Mouse (Mus musculus) liver, postnatal 0 days (tissue): Measurements from ENCODE around the gene C530025M09Rik. TPM values are rescaled to one million over a fixed set of nuclear protein-coding genes. Genes with fewer than 3 reads are reported as not detected.

Experiments
- ATAC-seq: fragments of 200-750 bp; cut with Nextera tagmentation; 2 replicates; pipeline ENCODE4 v1.8.0; 2017; ENCODE audit warnings: mild to moderate bottlenecking, moderate library complexity
- DNase-seq: peaks from one replicate; pipeline ENCODE4 v3.0.0-alpha.2; 2016
- H3K27ac ChIP-seq: fragments of 300-500 bp; sonication (generic); 2 replicates; pipeline ENCODE4 v1.5.1; 2014; ENCODE audit warnings: antibody characterized with exemption, moderate library complexity, mild to moderate bottlenecking, low read depth
- H3K27me3 ChIP-seq: fragments of 300-500 bp; sonication (generic); 2 replicates; pipeline ENCODE4 v1.6.1; 2014; ENCODE audit warnings: low read length, control low read depth, mixed read lengths; ENCODE audit not compliant: insufficient read depth
- H3K36me3 ChIP-seq: fragments of 300-500 bp; sonication (generic); replicated peaks from 2 replicates; pipeline ENCODE4 v1.6.1; 2014; ENCODE audit warnings: mild to moderate bottlenecking, control low read depth, low read length, moderate library complexity, mixed read lengths; ENCODE audit not compliant: insufficient read depth
- H3K4me1 ChIP-seq: fragments of 300-500 bp; sonication (generic); 2 replicates; pipeline ENCODE4 v1.6.1; 2014; ENCODE audit warnings: antibody characterized with exemption, mild to moderate bottlenecking, control low read depth; ENCODE audit not compliant: insufficient read depth
- H3K4me2 ChIP-seq: fragments of 300-500 bp; sonication (generic); 2 replicates; pipeline ENCODE4 v1.6.1; 2014; ENCODE audit warnings: low read depth, mild to moderate bottlenecking, low read length, moderate library complexity, mixed read lengths
- H3K4me3 ChIP-seq: fragments of 300-500 bp; sonication (generic); 2 replicates; pipeline ENCODE4 v1.5.1; 2014; ENCODE audit warnings: low read depth, low read length
- H3K9ac ChIP-seq: fragments of 300-500 bp; sonication (generic); replicated peaks from 2 replicates; pipeline ENCODE4 v1.6.1; 2014; ENCODE audit warnings: mild to moderate bottlenecking, moderate library complexity
- H3K9me3 ChIP-seq: fragments of 300-500 bp; sonication (generic); 2 replicates; pipeline ENCODE4 v1.6.1; 2016; ENCODE audit warnings: mild to moderate bottlenecking, control low read depth, low read length, mixed read lengths
- CTCF ChIP-seq: sonication (generic); IDR thresholded peaks from 2 replicates; pipeline ENCODE4 v1.5.1; 2016; ENCODE audit warnings: antibody characterized with exemption, low read depth
- EP300 ChIP-seq: IDR thresholded peaks from 2 replicates; pipeline ENCODE4 v1.6.1; 2016; ENCODE audit warnings: antibody characterized with exemption, low read depth, mild to moderate bottlenecking
- WGBS: fragments of 180-500 bp; shearing (Covaris S2); extraction: QIAGEN DNeasy Blood & Tissue Kit; methylation state at CpG from one replicate; pipeline ENCODE4 v1.1.7; 2014; ENCODE audit not compliant: insufficient replicate concordance; 5-methylcytosine and 5-hydroxymethylcytosine counted together
- polyA plus RNA-seq: library from polyadenylated mRNA; unstranded; fragments of >200 nt; fragmentation: Nextera tagmentation; extraction: Ambion mirVana; gene quantifications from 2 replicates; pipeline ENCODE4 v1.2.1, GENCODE M21; 2015

Gene C530025M09Rik
- polyA plus RNA-seq = not detected in 2 replicates

GRCm38 (mm10) chr2:149830536-149831458 lies at the start of gene C530025M09Rik:
Gene C530025M09Rik (minus strand): TSS chr2:149831213.
- WGBS = 2% methylated on average over 59 of the region's 82 CpGs
- Histone ChIP-seq H3K9me3 (no peaks in the 10 kb centered on the region), H3K4me2 (peak within 1 kb of the TSS; percentile 40), H3K9ac (no peak within 1 kb of the TSS), H3K27me3 (peaks cover 38% of the 10 kb centered on the region), H3K4me1 (no peaks in the 10 kb centered on the region), H3K4me3 (peak within 1 kb of the TSS; percentile 10; the same call in 1 of the 2 replicates), H3K27ac (no peak within 1 kb of the TSS), H3K36me3 (no peaks in the 10 kb centered on the region)
- DNase-seq (peak; percentile 18), ATAC-seq (no peak)
- TF ChIP-seq CTCF = no peak
- TF ChIP-seq EP300 = no peak

GRCm38 (mm10) chr2:149877954-149878353 lies 46.9 kb upstream of the C530025M09Rik start:
- Histone ChIP-seq H3K4me1 (no peaks in the 10 kb centered on the region), H3K4me2 (no peak overlapping the region), H3K9ac (no peak overlapping the region), H3K36me3 (no peaks in the 10 kb centered on the region), H3K27me3 (no peaks in the 10 kb centered on the region), H3K9me3 (no peaks in the 10 kb centered on the region), H3K4me3 (no peak overlapping the region), H3K27ac (no peak overlapping the region)
- 38% methylated on average over 2 of the region's 2 CpGs for WGBS
- DNase-seq (no peak), ATAC-seq (no peak)
- TF ChIP-seq CTCF (no peak), EP300 (no peak)

GRCm38 (mm10) chr2:149873346-149873745 lies 42.3 kb upstream of the C530025M09Rik start:
- H3K27ac ChIP-seq = no peak overlapping the region
- ATAC-seq = no peak

GRCm38 (mm10) chr2:149872496-149872895 lies 41.5 kb upstream of the C530025M09Rik start:
- TF ChIP-seq EP300 = no peak
- TF ChIP-seq CTCF = no peak
- H3K27ac ChIP-seq = no peak overlapping the region
- H3K4me1 ChIP-seq = no peaks in the 10 kb centered on the region
- no peak overlapping the region for H3K9ac ChIP-seq
- no peaks in the 10 kb centered on the region for H3K9me3 ChIP-seq
- ATAC-seq (no peak), DNase-seq (no peak)
- no peak overlapping the region for H3K4me2 ChIP-seq
- H3K27me3 ChIP-seq = no peaks in the 10 kb centered on the region
- no peaks in the 10 kb centered on the region for H3K36me3 ChIP-seq
- no peak overlapping the region for H3K4me3 ChIP-seq
- WGBS = 76% methylated on average over 4 of the region's 4 CpGs

More at GRCm38 (mm10) chr2:149873346-149873745, 42.3 kb upstream of the C530025M09Rik start:
- 62% methylated on average over 3 of the region's 3 CpGs for WGBS
- Histone ChIP-seq H3K27me3 (no peaks in the 10 kb centered on the region), H3K9me3 (no peaks in the 10 kb centered on the region), H3K4me3 (no peak overlapping the region), H3K4me1 (no peaks in the 10 kb centered on the region), H3K4me2 (no peak overlapping the region), H3K9ac (no peak overlapping the region), H3K36me3 (no peaks in the 10 kb centered on the region)
- DNase-seq = no peak
- TF ChIP-seq CTCF = no peak
- no peak for TF ChIP-seq EP300

GRCm38 (mm10) chr2:149870496-149870895 lies 39.5 kb upstream of the C530025M09Rik start:
- no peaks in the 10 kb centered on the region for H3K36me3 ChIP-seq
- TF ChIP-seq EP300 = no peak
- TF ChIP-seq CTCF = no peak
- H3K4me1 ChIP-seq = no peaks in the 10 kb centered on the region
- WGBS = 71% methylated on average over 2 of the region's 2 CpGs
- H3K27ac ChIP-seq = no peak overlapping the region
- no peaks in the 10 kb centered on the region for H3K9me3 ChIP-seq
- no peak overlapping the region for H3K4me2 ChIP-seq
- DNase-seq (no peak), ATAC-seq (no peak)
- no peak overlapping the region for H3K9ac ChIP-seq
- no peak overlapping the region for H3K4me3 ChIP-seq
- no peaks in the 10 kb centered on the region for H3K27me3 ChIP-seq

- Histone ChIP-seq H3K36me3 (no peaks in the 10 kb centered on the region), H3K9ac (no peak overlapping the region), H3K4me2 (no peak overlapping the region), H3K27me3 (no peaks in the 10 kb centered on the region), H3K4me3 (no peak overlapping the region), H3K9me3 (no peaks in the 10 kb centered on the region), H3K4me1 (no peaks in the 10 kb centered on the region), H3K27ac (no peak overlapping the region)
- WGBS = 72% methylated on average over 5 of the region's 5 CpGs
- DNase-seq (no peak), ATAC-seq (no peak)
- TF ChIP-seq CTCF (no peak), EP300 (no peak)
Observed at GRCm38 (mm10) chr2:149865914-149866435, 35.0 kb upstream of the C530025M09Rik start.
